Mouse (Mus musculus) layer of hippocampus, adult 18-20 months (tissue): ENCODE data around the gene Ccdc106. TPM values are rescaled to one million over a fixed set of nuclear protein-coding genes. Genes with fewer than 3 reads are reported as not detected.

Experiments used
- total RNA-seq, 2 experiments: library from RNA; stranded (reverse); gene quantifications; 2 replicates each; pipeline ENCODE4 v1.2.3; 2021

Ccdc106 gene
- total RNA-seq, 2 experiments from 2014 or later, result 60.6 to 68.5 TPM

Other genes with a start within 250 kb of the Ccdc106 start
- not detected for gene Fam71e2, start 249.3 kb upstream of the Ccdc106 start, total RNA-seq
- gene Il11, start 237.7 kb upstream of the Ccdc106 start, total RNA-seq, result under 1 TPM; 0.15 to 0.27 TPM
- not detected for gene Tmem190, start 237.6 kb upstream of the Ccdc106 start, total RNA-seq
- gene Tmem238, start 230.9 kb upstream of the Ccdc106 start, total RNA-seq, result 1 to 10 TPM; 2.8 to 2.9 TPM
- gene Rpl28, start 227.7 kb upstream of the Ccdc106 start, total RNA-seq, result 100 to 1,000 TPM; 474 to 485 TPM
- 100 to 1,000 TPM; 102 to 121 TPM for gene Ube2s, start 208.0 kb upstream of the Ccdc106 start, total RNA-seq
- gene Shisa7, start 175.9 kb upstream of the Ccdc106 start, total RNA-seq, result 100 to 1,000 TPM; 150 to 162 TPM
- gene Isoc2b, start 150.3 kb upstream of the Ccdc106 start, total RNA-seq, result 1 to 10 TPM; 4.4 to 6.3 TPM
- gene Isoc2a, start 143.4 kb upstream of the Ccdc106 start, total RNA-seq, result 10 to 100 TPM; 14.9 to 15.9 TPM
- gene Gm36210, start 114.0 kb upstream of the Ccdc106 start, total RNA-seq, result under 1 TPM in 1 of 2 experiments, not detected in 1; 0.25 TPM
- 10 to 100 TPM; 13.9 to 15.1 TPM for gene Zfp628, start 105.3 kb upstream of the Ccdc106 start, total RNA-seq
- 100 to 1,000 TPM; 114 to 119 TPM for gene Nat14, start 98.5 kb upstream of the Ccdc106 start, total RNA-seq
- gene Ssc5d, start 94.8 kb upstream of the Ccdc106 start, total RNA-seq, result 1 to 10 TPM; 1.8 to 2.6 TPM
- under 1 TPM; 0.17 to 0.38 TPM for gene Sbk2, start 56.1 kb upstream of the Ccdc106 start, total RNA-seq
- 1 to 10 TPM in 1 of 2 experiments, under 1 TPM in 1; 0.62 to 1.0 TPM for gene Sbk3, start 49.4 kb upstream of the Ccdc106 start, total RNA-seq
- 10 to 100 TPM; 27.2 to 34.9 TPM for gene Zfp579, start 24.4 kb upstream of the Ccdc106 start, total RNA-seq
- gene Zfp524, start 6.1 kb upstream of the Ccdc106 start, total RNA-seq, result 1 to 10 TPM; 8.4 TPM
- 10 to 100 TPM; 20.8 to 24.5 TPM for gene Fiz1, start 5.9 kb upstream of the Ccdc106 start, total RNA-seq
- gene Gm44973, start 5.1 kb upstream of the Ccdc106 start, total RNA-seq, result not detected
- gene Zfp865, start 177 bp upstream of the Ccdc106 start, total RNA-seq, result 10 to 100 TPM; 35.9 TPM
- gene 4632433K11Rik, start 13.6 kb downstream of the Ccdc106 start, total RNA-seq, result under 1 TPM in 1 of 2 experiments, not detected in 1; 0.45 TPM
- gene Zfp784, start 17.9 kb downstream of the Ccdc106 start, total RNA-seq, result 1 to 10 TPM; 4.3 to 5.1 TPM
- 10 to 100 TPM; 28.7 to 31.7 TPM for gene Zfp580, start 31.0 kb downstream of the Ccdc106 start, total RNA-seq
- 100 to 1,000 TPM; 181 TPM for gene U2af2, start 41.6 kb downstream of the Ccdc106 start, total RNA-seq
- 100 to 1,000 TPM; 558 to 565 TPM for gene Epn1, start 59.7 kb downstream of the Ccdc106 start, total RNA-seq
- gene Rfpl4, start 96.4 kb downstream of the Ccdc106 start, total RNA-seq, result not detected
- gene Rasl2-9, start 105.4 kb downstream of the Ccdc106 start, total RNA-seq, result not detected
- gene Vmn1r55, start 129.1 kb downstream of the Ccdc106 start, total RNA-seq, result not detected
- not detected for gene Vmn1r56, start 176.2 kb downstream of the Ccdc106 start, total RNA-seq
- not detected for gene Vmn1r57, start 197.9 kb downstream of the Ccdc106 start, total RNA-seq